Mouse (Mus musculus): ENCODE measurements at regions not wholly inside any gene's neighbourhood (a gene's known extent, or its start where the extent isn't known, plus 50 kb on each side); places are given as distances from the start of the nearest gene placed in this dataset.

GRCm38 (mm10) chr15:59214096-59214495, 325.0 kb downstream of the Gm49356 start:
- no peak for DNase-seq

GRCm38 (mm10) chr15:59215239-59215638, 326.1 kb downstream of the Gm49356 start:
- no peak for DNase-seq

- no peak for DNase-seq
These were observed 328.4 kb downstream of the Gm49356 start for GRCm38 (mm10) chr15:59217481-59217880.

- DNase-seq, result no peak
These were observed 329.8 kb downstream of the Gm49356 start for GRCm38 (mm10) chr15:59218916-59219315.

- DNase-seq, result no peak
These were observed 336.5 kb downstream of the Gm49356 start for GRCm38 (mm10) chr15:59225637-59226036.

GRCm38 (mm10) chr15:59227293-59227692, 338.2 kb downstream of the Gm49356 start:
- no peak for DNase-seq

- peak; percentile 44 for DNase-seq
These were observed 341.4 kb downstream of the Gm49356 start for GRCm38 (mm10) chr15:59230536-59230935.

- DNase-seq, result no peak
These were observed 342.6 kb downstream of the Gm49356 start for GRCm38 (mm10) chr15:59231703-59232102.

GRCm38 (mm10) chr15:59232290-59232689, 343.2 kb downstream of the Gm49356 start:
- peak; percentile 68 for DNase-seq

- DNase-seq, result no peak
These were observed 348.5 kb downstream of the Gm49356 start for GRCm38 (mm10) chr15:59237446-59238161.

- no peak for DNase-seq
These were observed 352.7 kb downstream of the Gm49356 start for GRCm38 (mm10) chr15:59241752-59242151.

GRCm38 (mm10) chr15:59245927-59246649, 357.0 kb downstream of the Gm49356 start:
- DNase-seq, result peak; percentile 52

GRCm38 (mm10) chr15:59248477-59249260, 359.6 kb downstream of the Gm49356 start:
- DNase-seq, result no peak

GRCm38 (mm10) chr15:59261380-59261779, 372.3 kb downstream of the Gm49356 start:
- DNase-seq, result peak; percentile 70

- no peak for DNase-seq
These were observed 373.3 kb downstream of the Gm49356 start for GRCm38 (mm10) chr15:59262380-59262779.

GRCm38 (mm10) chr15:59263433-59264328, 374.6 kb downstream of the Gm49356 start:
- DNase-seq, result peak; percentile 28
